Mouse (Mus musculus) frontal cortex, postnatal 25 days (tissue): ENCODE results near the gene Bend4.

Source experiments
- DNase-seq, 2 experiments: peaks; one replicate each; pipeline ENCODE4 v3.0.0; 2022; ENCODE audit warnings: low spot score in 2 of 2

Gene Bend4

GRCm38 (mm10) chr5:67427443-67428360 is at the start of gene Bend4:
Gene Bend4, minus strand, starts transcription at chr5:67428310.
- peak; percentile 51 to 63 for DNase-seq

- no peak for DNase-seq
Observed at GRCm38 (mm10) chr5:67473723-67474122, 45.6 kb upstream of the Bend4 start.

- DNase-seq = no peak
Observed at GRCm38 (mm10) chr5:67473094-67473493, 45.0 kb upstream of the Bend4 start.

- no peak for DNase-seq
Observed at GRCm38 (mm10) chr5:67466866-67467530, 38.9 kb upstream of the Bend4 start.

- no peak for DNase-seq
Observed at GRCm38 (mm10) chr5:67464899-67465298, 36.8 kb upstream of the Bend4 start.

- DNase-seq = no peak
Observed at GRCm38 (mm10) chr5:67463636-67464035, 35.5 kb upstream of the Bend4 start.

- DNase-seq = no peak
Observed at GRCm38 (mm10) chr5:67462331-67462730, 34.2 kb upstream of the Bend4 start.

- no peak for DNase-seq
Observed at GRCm38 (mm10) chr5:67456841-67457240, 28.7 kb upstream of the Bend4 start.

- no peak for DNase-seq
Observed at GRCm38 (mm10) chr5:67454282-67454681, 26.2 kb upstream of the Bend4 start.

GRCm38 (mm10) chr5:67449957-67450630 is 22.0 kb upstream of the Bend4 start:
- no peak for DNase-seq

GRCm38 (mm10) chr5:67446526-67446925 is 18.4 kb upstream of the Bend4 start:
- no peak for DNase-seq

- DNase-seq = no peak
Observed at GRCm38 (mm10) chr5:67444217-67445050, 16.3 kb upstream of the Bend4 start.

- DNase-seq = no peak
Observed at GRCm38 (mm10) chr5:67442813-67443450, 14.8 kb upstream of the Bend4 start.

GRCm38 (mm10) chr5:67440563-67440962 is 12.5 kb upstream of the Bend4 start:
- DNase-seq = peak in 1 of 2 experiments; percentile 14

- no peak for DNase-seq
Observed at GRCm38 (mm10) chr5:67437403-67437802, 9.3 kb upstream of the Bend4 start.

GRCm38 (mm10) chr5:67426478-67427442 is 1.4 kb downstream of the Bend4 start:
- DNase-seq = no peak

- DNase-seq = no peak
Observed at GRCm38 (mm10) chr5:67426011-67426410, 2.1 kb downstream of the Bend4 start.

GRCm38 (mm10) chr5:67424636-67425035 is 3.5 kb downstream of the Bend4 start:
- DNase-seq = no peak

GRCm38 (mm10) chr5:67423963-67424362 is 4.1 kb downstream of the Bend4 start:
- no peak for DNase-seq

- DNase-seq = no peak
Observed at GRCm38 (mm10) chr5:67423326-67423725, 4.8 kb downstream of the Bend4 start.
